Mouse (Mus musculus): Measurements from ENCODE around the gene Spem1.
A peak's percentile ranks its signal among the peaks of the same experiment; 100 is the strongest.

GRCm38 (mm10) chr11:69837604-69837951 lies 15.6 kb upstream of the Spem1 start, which contains the start of gene Nlgn2:
- TF ChIP-seq POLR2A (IDR thresholded peaks at IDR 0.05; ENCODE audit: insufficient read depth, low read depth, low read length) (no peak), CTCF (IDR thresholded peaks at IDR 0.05) (peak; percentile 43), EP300 (IDR thresholded peaks at IDR 0.05; ENCODE audit: insufficient read depth, low read depth, low read length) (no peak)
